Mouse (Mus musculus) left cerebral cortex, adult 2 months (tissue): ENCODE results near the gene Tldc2. TPM values are rescaled to one million over a fixed set of nuclear protein-coding genes. Genes with fewer than 3 reads are reported as not detected.

Experiments used
- DNase-seq, 2 experiments: peaks; one replicate each; pipeline ENCODE4 v3.0.0; 2021 to 2022; ENCODE audit warnings: low spot score in 2 of 2, mixed read lengths in 1 of 2; ENCODE audit errors: extremely low spot score in 1 of 2
- H3K27ac ChIP-seq: fragments of 200-600 bp; 2 replicates; pipeline ENCODE4 v1.8.1; 2022
- H3K4me3 ChIP-seq: fragments of 200-600 bp; 2 replicates; pipeline ENCODE4 v1.8.1; 2022
- CTCF ChIP-seq: fragments of 200-600 bp; IDR thresholded peaks from 2 replicates; pipeline ENCODE4 v1.8.1; 2022; ENCODE audit warnings: antibody characterized with exemption, mild to moderate bottlenecking, moderate library complexity
- intact Hi-C: fragments of 180-260 bp; cut with DNase I; formaldehyde crosslinking; loops from one replicate; pipeline ENCODE4 v1.15.1; 2025
- total RNA-seq, 2 experiments: library from RNA; stranded (reverse); gene quantifications; 2 replicates each; pipeline ENCODE4 v1.2.3; 2021

Tldc2 gene
- total RNA-seq, 2 experiments from 2014 or later = not detected

DNA sequence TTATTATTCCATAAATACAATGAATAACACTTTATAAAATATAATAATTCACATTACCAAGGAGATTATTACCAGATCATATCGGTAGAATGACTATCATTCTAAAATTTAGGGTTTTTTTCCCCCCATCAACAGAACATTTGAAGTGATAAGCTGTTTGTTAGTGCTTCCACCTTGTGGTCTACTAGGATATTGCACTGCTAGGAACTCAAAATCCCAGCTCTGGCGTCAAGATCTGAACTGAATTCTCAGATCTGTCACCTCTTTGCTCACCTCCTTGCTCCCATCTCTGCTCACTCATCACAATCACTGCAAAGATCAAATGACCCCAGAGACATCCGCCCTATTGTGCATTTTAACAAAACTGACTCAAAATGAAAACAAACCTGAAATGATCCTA, 30.1 kb downstream of the Tldc2 start:
- H3K27ac ChIP-seq = no peak overlapping the region
- H3K4me3 ChIP-seq = no peak overlapping the region
- TF ChIP-seq CTCF = peak; percentile 82
- DNase-seq = no peak
- intact Hi-C loops = no loop called here

DNA sequence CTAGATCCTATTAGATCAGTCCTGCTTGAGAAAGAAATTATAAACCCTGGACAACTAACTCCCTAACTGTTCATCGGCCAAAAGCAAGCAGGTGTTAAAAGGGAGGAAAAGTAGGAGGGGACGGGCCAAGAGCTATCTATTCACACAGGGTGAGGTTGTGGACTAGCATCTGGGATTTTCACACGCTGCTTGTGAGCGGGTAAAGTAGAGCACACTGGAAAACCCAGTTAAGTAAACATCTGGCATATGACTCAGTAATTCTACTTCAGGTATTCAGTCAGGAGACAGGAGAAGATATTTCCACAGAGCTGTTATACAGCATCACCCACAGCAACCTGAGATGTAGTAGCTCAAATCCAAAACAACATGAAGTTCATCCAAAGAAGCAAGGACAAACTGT, 31.7 kb downstream of the Tldc2 start:
- DNase-seq = no peak
- intact Hi-C loops = no loop called here
- Histone ChIP-seq H3K4me3 (no peak overlapping the region), H3K27ac (no peak overlapping the region)
- TF ChIP-seq CTCF = no peak

DNA sequence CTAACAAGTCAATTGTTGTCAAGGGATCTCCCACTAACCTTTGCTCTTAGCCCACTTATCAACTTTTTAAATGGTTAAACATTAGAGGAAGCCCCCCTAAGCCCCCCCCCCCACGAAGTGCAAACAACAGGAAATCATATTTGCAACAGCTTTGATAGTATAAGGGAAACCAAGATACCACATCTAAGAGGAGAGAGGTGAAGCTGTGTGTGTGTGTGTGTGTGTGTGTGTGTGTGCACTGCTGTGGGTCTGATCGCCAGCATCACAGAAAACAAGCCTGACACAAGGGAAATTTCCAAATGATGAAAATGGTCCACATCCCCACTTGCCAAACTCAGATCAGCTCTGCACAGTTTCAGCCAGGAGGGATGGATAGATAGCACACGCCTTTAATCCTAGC, 32.2 kb downstream of the Tldc2 start:
- H3K4me3 ChIP-seq = no peak overlapping the region
- TF ChIP-seq CTCF = no peak
- no peak for DNase-seq
- H3K27ac ChIP-seq = no peak overlapping the region
- intact Hi-C loops = no loop called here

DNA sequence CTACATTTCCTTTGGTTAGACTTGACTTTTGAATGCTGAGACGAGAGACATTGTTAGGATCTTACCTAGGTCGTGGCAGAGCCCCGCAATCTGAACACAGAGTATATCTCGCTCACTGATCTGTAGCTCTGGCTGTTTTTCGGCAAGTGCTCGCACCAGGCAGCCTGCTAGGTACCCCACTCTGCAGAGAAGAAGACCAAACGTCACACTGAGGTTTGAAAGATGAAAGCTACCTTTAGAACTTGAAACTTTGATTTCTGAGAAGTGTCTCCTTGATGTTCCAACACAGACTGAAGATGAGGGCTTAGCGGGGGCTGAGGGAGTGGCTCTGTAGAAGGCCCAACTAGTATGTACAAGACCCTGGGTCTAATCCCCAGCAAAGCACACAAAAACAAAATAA, 34.9 kb downstream of the Tldc2 start:
- no peak for TF ChIP-seq CTCF

DNA sequence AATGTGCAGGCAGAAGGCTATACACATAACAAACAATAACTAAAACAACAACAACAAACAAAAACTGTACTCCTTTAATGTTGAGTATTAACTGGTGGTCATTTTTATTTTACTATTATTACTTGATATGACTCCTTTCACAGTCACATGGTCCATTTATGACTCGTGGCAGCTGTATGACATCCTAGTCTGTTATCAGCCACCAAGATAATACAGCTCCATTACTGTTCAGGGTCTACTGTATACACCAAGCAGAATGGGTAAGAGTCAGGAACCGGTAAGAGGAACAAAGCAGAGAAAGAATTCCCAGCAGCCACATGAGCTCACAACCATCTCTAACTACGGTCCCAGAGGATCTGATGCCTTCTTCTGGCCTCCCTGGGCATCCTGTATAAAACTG, 38.4 kb downstream of the Tldc2 start:
- TF ChIP-seq CTCF = no peak
- intact Hi-C loops = loop anchor here (5.0 to 10.0 kb wide), 2 partner anchors 132 to 450 kb away; partner anchors contain the start of gene Blcap
- DNase-seq = no peak
- no peak overlapping the region for H3K4me3 ChIP-seq
- H3K27ac ChIP-seq = no peak overlapping the region

More for the DNA sequence above, 34.9 kb downstream of the Tldc2 start:
- Histone ChIP-seq H3K27ac (no peak overlapping the region), H3K4me3 (no peak overlapping the region)
- intact Hi-C loops = loop anchor here (10.0 kb wide), 1 partner anchor 453 kb away; the partner anchor contains the start of gene Blcap
- no peak for DNase-seq

DNA sequence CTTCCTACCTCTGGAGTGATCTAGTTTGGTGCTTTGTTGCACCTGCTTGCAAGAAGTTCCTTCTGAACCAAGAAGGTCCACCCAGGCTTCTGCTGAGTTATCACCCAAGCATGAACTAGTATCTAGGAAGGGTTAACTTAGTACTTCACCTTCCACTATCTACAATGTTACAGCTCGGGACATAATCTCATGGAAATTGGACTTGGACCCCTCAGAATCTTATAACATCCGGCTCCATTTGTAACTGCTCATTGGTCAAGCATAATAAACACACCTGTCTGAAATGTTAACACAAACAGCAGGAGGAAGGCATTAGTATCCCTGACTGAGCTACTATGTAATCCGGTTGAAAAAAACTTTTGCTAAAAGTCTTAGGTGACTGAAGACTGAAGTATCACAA, 40.5 kb downstream of the Tldc2 start:
- TF ChIP-seq CTCF = no peak
- Histone ChIP-seq H3K27ac (no peak overlapping the region), H3K4me3 (no peak overlapping the region)
- intact Hi-C loops = loop anchor here (5.0 to 10.0 kb wide), 2 partner anchors 130 to 447 kb away; partner anchors contain the start of gene Blcap
- DNase-seq = no peak

- Histone ChIP-seq H3K27ac (no peak overlapping the region), H3K4me3 (no peak overlapping the region)
- peak; percentile 36 for TF ChIP-seq CTCF
- intact Hi-C loops = loop anchor here (5.0 to 10.0 kb wide), 2 partner anchors 129 to 447 kb away; partner anchors contain the start of gene Blcap
- DNase-seq = no peak
These were observed 41.2 kb downstream of the Tldc2 start for GRCm38 (mm10) chr2:157128072-157128471.

DNA sequence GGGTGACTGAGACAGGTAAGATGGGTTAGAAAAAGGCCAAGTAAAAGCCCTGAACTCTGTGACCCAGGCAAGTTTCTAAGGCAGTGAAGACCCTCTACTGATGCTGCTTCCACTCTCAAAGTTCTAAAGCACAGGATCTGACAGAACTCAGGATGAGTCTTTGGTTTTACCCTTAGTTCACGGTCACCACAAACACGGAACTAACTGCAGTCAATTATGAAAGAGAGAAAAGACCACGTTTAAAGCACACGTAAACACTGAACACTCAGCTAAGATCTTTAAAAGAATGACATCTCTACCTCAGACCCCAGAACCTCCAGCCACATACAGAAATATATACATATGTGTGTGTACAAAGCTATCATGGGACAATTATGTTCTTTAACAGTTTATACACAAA, 42.2 kb downstream of the Tldc2 start:
- no peak for TF ChIP-seq CTCF
- intact Hi-C loops = loop anchor here (5.0 to 10.0 kb wide), 2 partner anchors 128 to 446 kb away; partner anchors contain the start of gene Blcap
- Histone ChIP-seq H3K4me3 (no peak overlapping the region), H3K27ac (no peak overlapping the region)
- DNase-seq = no peak

- H3K4me3 ChIP-seq = no peak overlapping the region
- no peak overlapping the region for H3K27ac ChIP-seq
- TF ChIP-seq CTCF = no peak
- intact Hi-C loops = loop anchor here (5.0 to 10.0 kb wide), 2 partner anchors 128 to 445 kb away; partner anchors contain the start of gene Blcap
- no peak for DNase-seq
These were observed 42.8 kb downstream of the Tldc2 start for GRCm38 (mm10) chr2:157129601-157130164.

DNA sequence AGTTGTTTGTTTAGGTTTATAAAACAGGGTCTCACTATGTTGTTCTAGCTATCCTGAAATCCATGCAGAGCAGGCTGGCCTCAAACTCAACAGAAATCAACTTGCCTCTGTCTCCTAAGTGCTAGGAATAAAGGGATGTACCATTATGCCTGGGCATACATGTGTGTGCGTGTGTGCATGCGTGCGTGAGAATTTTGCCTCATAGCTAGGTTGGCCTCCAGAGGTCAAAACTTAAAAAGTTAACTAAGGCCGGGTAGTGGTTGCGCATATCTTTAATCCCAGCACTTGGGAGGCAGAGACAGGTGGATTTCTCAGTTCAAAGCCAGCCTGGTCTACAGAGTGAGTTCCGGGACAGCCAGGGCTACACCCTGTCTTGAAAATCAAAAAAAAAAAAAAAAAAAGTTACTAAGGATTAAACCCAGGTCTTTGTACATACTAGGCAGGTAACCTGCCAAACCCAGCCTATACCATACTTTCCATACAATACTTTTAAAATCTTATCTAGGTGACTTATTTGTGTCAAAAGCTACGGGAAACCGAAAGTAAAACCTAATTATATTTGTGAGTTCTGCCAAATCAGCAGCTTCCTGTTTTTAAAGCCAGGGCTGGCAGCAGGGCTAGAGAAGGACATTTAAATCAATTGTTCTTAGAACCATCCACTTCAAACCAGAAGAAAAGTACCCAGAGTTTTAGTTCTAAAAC, 44.1 kb downstream of the Tldc2 start:
- intact Hi-C loops = no loop called here
- DNase-seq = no peak
- Histone ChIP-seq H3K27ac (no peak overlapping the region), H3K4me3 (no peak overlapping the region)
- no peak for TF ChIP-seq CTCF

GRCm38 (mm10) chr2:157132086-157132485, 45.2 kb downstream of the Tldc2 start:
- Histone ChIP-seq H3K27ac (no peak overlapping the region), H3K4me3 (no peak overlapping the region)
- intact Hi-C loops = no loop called here
- no peak for DNase-seq
- TF ChIP-seq CTCF = no peak

DNA sequence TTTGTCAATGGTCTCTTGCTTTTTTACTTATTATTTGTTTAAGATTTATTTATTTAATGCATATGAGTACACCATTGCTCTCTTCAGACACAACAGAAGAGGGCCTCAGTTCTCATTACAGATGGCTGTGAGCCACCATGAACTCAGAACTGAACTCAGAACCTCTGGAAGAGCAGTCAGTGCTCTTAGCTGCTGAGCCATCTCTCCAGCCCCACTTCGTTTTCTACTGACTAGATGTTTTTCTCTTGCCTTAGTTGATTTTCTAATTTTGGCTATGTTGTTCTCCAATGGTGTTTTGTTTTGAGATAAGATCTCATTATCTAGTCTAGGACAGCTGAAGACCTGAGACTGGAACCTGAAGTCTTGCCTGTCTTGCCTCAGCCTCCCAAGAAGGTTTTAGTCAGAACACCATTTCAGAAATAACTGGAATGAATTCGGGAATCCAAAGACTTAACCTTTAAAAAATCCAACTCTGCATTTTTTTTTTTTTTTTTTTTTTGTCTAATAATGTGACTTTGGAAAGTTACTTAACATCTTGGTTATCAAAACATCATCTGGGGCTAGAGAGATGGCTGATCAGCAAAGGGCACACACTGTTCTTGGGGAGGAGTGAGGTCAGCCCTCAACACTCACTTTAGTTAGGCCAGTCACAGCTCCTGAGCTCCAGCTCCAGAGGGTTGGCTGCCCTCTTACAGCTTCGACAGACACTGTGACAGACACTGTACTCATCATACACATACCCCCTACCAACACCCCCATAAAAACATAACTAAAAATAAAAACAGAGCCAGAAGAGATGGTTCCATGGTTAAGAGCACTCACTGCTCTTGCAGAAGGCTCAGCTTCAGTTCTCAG, 46.1 kb downstream of the Tldc2 start:
- H3K27ac ChIP-seq = no peak overlapping the region
- DNase-seq = no peak
- no peak for TF ChIP-seq CTCF
- H3K4me3 ChIP-seq = no peak overlapping the region
- intact Hi-C loops = no loop called here
